Mouse (Mus musculus): ENCODE measurements at regions not wholly inside any gene's neighbourhood (a gene's known extent, or its start where the extent isn't known, plus 50 kb on each side); places are given as distances from the start of the nearest gene placed in this dataset.

DNA sequence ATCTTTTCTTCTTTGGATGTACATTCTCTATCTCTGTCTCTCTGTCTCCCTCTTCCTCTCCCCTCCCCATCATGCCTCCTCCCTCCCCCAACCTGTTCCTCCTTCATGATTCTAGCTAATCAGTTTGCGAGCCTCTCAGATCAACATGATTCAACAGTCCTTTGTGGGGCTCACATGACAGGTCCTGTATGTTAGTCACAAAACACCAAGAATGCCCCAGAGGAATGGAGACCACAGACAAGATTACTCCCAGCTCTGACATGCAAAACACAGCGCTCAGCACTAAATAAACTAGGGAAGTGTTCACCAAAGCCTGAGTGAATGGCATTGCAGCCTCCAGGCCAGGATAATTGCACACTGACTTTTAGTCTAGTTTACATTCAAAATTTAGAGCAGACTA, 150.6 kb upstream of the Foxq1 start:
- TF ChIP-seq POLR2A (IDR thresholded peaks at IDR 0.05; ENCODE audit: insufficient read length, low read depth) (no peak), TCF3 (IDR thresholded peaks at IDR 0.05; ENCODE audit: insufficient read length, low read depth) (no peak), MYOG (IDR thresholded peaks at IDR 0.05; ENCODE audit: control insufficient read depth in 1 of 3, insufficient read depth in 1 of 3, insufficient read length in 2 of 3, low read depth in 2 of 3) (no peak), POLR2AphosphoS2 (IDR thresholded peaks at IDR 0.05; ENCODE audit: insufficient read length, low read depth) (no peak), TCF12 (IDR thresholded peaks at IDR 0.05; ENCODE audit: insufficient read depth, poor library complexity, severe bottlenecking) (no peak), E2F4 (IDR thresholded peaks at IDR 0.05; ENCODE audit: insufficient read depth) (no peak), MAX (IDR thresholded peaks at IDR 0.05; ENCODE audit: low read depth) (no peak)
- Histone ChIP-seq H3K4me3 (no peak overlapping the region), H3K36me3 (ENCODE audit: control insufficient read depth, insufficient read depth) (no peaks in the 10 kb centered on the region), H3K79me2 (ENCODE audit: control insufficient read depth, insufficient read depth) (no peaks in the 10 kb centered on the region), H3K27me3 (ENCODE audit: control insufficient read depth, insufficient read depth, insufficient read length) (no peaks in the 10 kb centered on the region), H3ac (ENCODE audit: control insufficient read depth, insufficient read length) (no peak overlapping the region), H3K4me2 (ENCODE audit: low read depth) (no peak overlapping the region)

DNA sequence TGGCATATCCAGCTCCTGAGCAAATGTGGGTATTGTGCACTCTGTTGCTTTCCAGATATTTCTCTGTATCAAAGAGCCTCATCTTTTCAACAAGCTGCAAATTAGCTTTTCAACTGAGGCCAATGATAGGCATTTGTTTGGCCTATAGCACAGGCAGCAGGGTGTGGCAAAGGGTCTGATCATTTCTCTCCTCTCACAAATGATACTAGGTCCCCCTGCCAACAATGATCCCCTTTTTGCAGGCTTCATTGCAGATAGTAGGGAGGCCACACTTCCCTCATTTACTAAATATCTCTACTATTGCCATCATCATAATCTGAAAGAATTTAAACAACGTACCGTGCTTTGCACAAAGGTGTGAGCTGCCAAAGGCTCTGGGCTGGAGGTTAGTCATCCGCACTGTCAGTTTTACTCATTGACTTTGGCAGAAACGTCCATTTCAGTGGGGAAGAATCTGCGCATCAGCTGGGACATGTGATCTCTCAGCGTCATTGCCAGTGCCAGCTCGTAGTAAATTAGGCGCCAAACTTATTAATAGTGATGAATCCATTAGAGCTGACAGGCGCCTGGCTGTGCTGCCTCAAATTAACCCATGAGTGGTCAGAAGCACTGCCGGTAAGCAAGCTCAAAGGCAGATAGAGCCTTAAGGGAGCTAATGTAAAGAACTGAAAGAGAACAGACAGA, 147.4 kb upstream of the Foxq1 start:
- Histone ChIP-seq H3K4me3 (no peak overlapping the region), H3ac (ENCODE audit: control insufficient read depth, insufficient read length) (no peak overlapping the region), H3K27me3 (ENCODE audit: control insufficient read depth, insufficient read depth, insufficient read length) (no peaks in the 10 kb centered on the region), H3K79me2 (ENCODE audit: control insufficient read depth, insufficient read depth) (no peaks in the 10 kb centered on the region), H3K4me2 (ENCODE audit: low read depth) (no peak overlapping the region), H3K36me3 (ENCODE audit: control insufficient read depth, insufficient read depth) (no peaks in the 10 kb centered on the region)
- no peak for TF ChIP-seq MYOG (IDR thresholded peaks at IDR 0.05; ENCODE audit: control insufficient read depth in 1 of 3, insufficient read depth in 1 of 3, insufficient read length in 2 of 3, low read depth in 2 of 3)
- no peak for TF ChIP-seq POLR2AphosphoS2 (IDR thresholded peaks at IDR 0.05; ENCODE audit: insufficient read length, low read depth)
- no peak for TF ChIP-seq USF1 (IDR thresholded peaks at IDR 0.05; ENCODE audit: low read depth)
- no peak for TF ChIP-seq REST (IDR thresholded peaks at IDR 0.05; ENCODE audit: insufficient read depth, insufficient read length)
- no peak for TF ChIP-seq MYOD1 (IDR thresholded peaks at IDR 0.05; ENCODE audit: control insufficient read depth in 1 of 3, insufficient read length in 2 of 3, low read depth in 2 of 3)
- no peak for TF ChIP-seq TCF3 (IDR thresholded peaks at IDR 0.05; ENCODE audit: insufficient read length, low read depth)
- TF ChIP-seq POLR2A (IDR thresholded peaks at IDR 0.05; ENCODE audit: insufficient read length, low read depth), result no peak
- TF ChIP-seq CEBPB (IDR thresholded peaks at IDR 0.05; ENCODE audit: insufficient read depth, poor library complexity, severe bottlenecking), result no peak
- TF ChIP-seq SRF (IDR thresholded peaks at IDR 0.05; ENCODE audit: control insufficient read depth, insufficient read length, low read depth), result no peak
- TF ChIP-seq TCF12 (IDR thresholded peaks at IDR 0.05; ENCODE audit: insufficient read depth, poor library complexity, severe bottlenecking), result no peak
- no peak for TF ChIP-seq MAX (IDR thresholded peaks at IDR 0.05; ENCODE audit: low read depth)
- TF ChIP-seq E2F4 (IDR thresholded peaks at IDR 0.05; ENCODE audit: insufficient read depth), result no peak

GRCm38 (mm10) chr13:31409123-31409513, 146.8 kb upstream of the Foxq1 start:
- Histone ChIP-seq H3K79me2 (ENCODE audit: control insufficient read depth, insufficient read depth) (no peaks in the 10 kb centered on the region), H3K27me3 (ENCODE audit: control insufficient read depth, insufficient read depth, insufficient read length) (no peaks in the 10 kb centered on the region), H3K4me3 (no peak overlapping the region), H3K36me3 (ENCODE audit: control insufficient read depth, insufficient read depth) (no peaks in the 10 kb centered on the region), H3K4me2 (ENCODE audit: low read depth) (no peak overlapping the region), H3ac (ENCODE audit: control insufficient read depth, insufficient read length) (no peak overlapping the region)
- TF ChIP-seq CEBPB (IDR thresholded peaks at IDR 0.05; ENCODE audit: insufficient read depth, poor library complexity, severe bottlenecking) (no peak), USF1 (IDR thresholded peaks at IDR 0.05; ENCODE audit: low read depth) (no peak), REST (IDR thresholded peaks at IDR 0.05; ENCODE audit: insufficient read depth, insufficient read length) (no peak), MYOG (IDR thresholded peaks at IDR 0.05; ENCODE audit: control insufficient read depth in 1 of 3, insufficient read depth in 1 of 3, insufficient read length in 2 of 3, low read depth in 2 of 3) (no peak), POLR2AphosphoS2 (IDR thresholded peaks at IDR 0.05; ENCODE audit: insufficient read length, low read depth) (no peak), POLR2A (IDR thresholded peaks at IDR 0.05; ENCODE audit: insufficient read length, low read depth) (no peak), MAX (IDR thresholded peaks at IDR 0.05; ENCODE audit: low read depth) (no peak), TCF3 (IDR thresholded peaks at IDR 0.05; ENCODE audit: insufficient read length, low read depth) (no peak), MYOD1 (IDR thresholded peaks at IDR 0.05; ENCODE audit: control insufficient read depth in 1 of 3, insufficient read length in 2 of 3, low read depth in 2 of 3) (no peak), E2F4 (IDR thresholded peaks at IDR 0.05; ENCODE audit: insufficient read depth) (no peak), SRF (IDR thresholded peaks at IDR 0.05; ENCODE audit: control insufficient read depth, insufficient read length, low read depth) (no peak), TCF12 (IDR thresholded peaks at IDR 0.05; ENCODE audit: insufficient read depth, poor library complexity, severe bottlenecking) (no peak)

- Histone ChIP-seq H3ac (ENCODE audit: control insufficient read depth, insufficient read length) (no peak overlapping the region), H3K4me2 (ENCODE audit: low read depth) (no peak overlapping the region), H3K4me3 (no peak overlapping the region), H3K79me2 (ENCODE audit: control insufficient read depth, insufficient read depth) (no peaks in the 10 kb centered on the region), H3K27me3 (ENCODE audit: control insufficient read depth, insufficient read depth, insufficient read length) (no peaks in the 10 kb centered on the region), H3K36me3 (ENCODE audit: control insufficient read depth, insufficient read depth) (no peaks in the 10 kb centered on the region)
- TF ChIP-seq TCF12 (IDR thresholded peaks at IDR 0.05; ENCODE audit: insufficient read depth, poor library complexity, severe bottlenecking) (no peak), MYOD1 (IDR thresholded peaks at IDR 0.05; ENCODE audit: control insufficient read depth in 1 of 3, insufficient read length in 2 of 3, low read depth in 2 of 3) (no peak), POLR2A (IDR thresholded peaks at IDR 0.05; ENCODE audit: insufficient read length, low read depth) (no peak), MAX (IDR thresholded peaks at IDR 0.05; ENCODE audit: low read depth) (no peak), E2F4 (IDR thresholded peaks at IDR 0.05; ENCODE audit: insufficient read depth) (no peak), POLR2AphosphoS2 (IDR thresholded peaks at IDR 0.05; ENCODE audit: insufficient read length, low read depth) (no peak), TCF3 (IDR thresholded peaks at IDR 0.05; ENCODE audit: insufficient read length, low read depth) (no peak), CEBPB (IDR thresholded peaks at IDR 0.05; ENCODE audit: insufficient read depth, poor library complexity, severe bottlenecking) (no peak), REST (IDR thresholded peaks at IDR 0.05; ENCODE audit: insufficient read depth, insufficient read length) (no peak), USF1 (IDR thresholded peaks at IDR 0.05; ENCODE audit: low read depth) (no peak), MYOG (IDR thresholded peaks at IDR 0.05; ENCODE audit: control insufficient read depth in 1 of 3, insufficient read depth in 1 of 3, insufficient read length in 2 of 3, low read depth in 2 of 3) (no peak)
Measured at GRCm38 (mm10) chr13:31421556-31421955, 134.4 kb upstream of the Foxq1 start.

Data from myocyte (in vitro differentiated cells).